Mouse (Mus musculus) hindbrain, embryonic 16.5 days (tissue): ENCODE measurements around the gene Morc4. TPM values are rescaled to one million over a fixed set of nuclear protein-coding genes. Genes with fewer than 3 reads are reported as not detected.

Experiments used
- ATAC-seq: fragments of 200-750 bp; cut with Nextera tagmentation; 2 replicates; pipeline ENCODE4 v1.8.0; 2017; ENCODE audit warnings: moderate TSS enrichment, moderate library complexity
- H3K27ac ChIP-seq: fragments of 300-500 bp; sonication (generic); 2 replicates; pipeline ENCODE4 v1.5.1; 2014; ENCODE audit warnings: low read depth, mild to moderate bottlenecking, control low read depth, low read length, moderate library complexity
- H3K27me3 ChIP-seq: fragments of 300-500 bp; sonication (generic); replicated peaks from 2 replicates; pipeline ENCODE4 v1.6.1; 2014; ENCODE audit warnings: low read length; ENCODE audit not compliant: control insufficient read depth, insufficient read depth
- H3K36me3 ChIP-seq: fragments of 300-500 bp; sonication (generic); 2 replicates; pipeline ENCODE4 v1.6.1; 2014; ENCODE audit warnings: mild to moderate bottlenecking, low read length, moderate library complexity, mixed read lengths; ENCODE audit not compliant: control insufficient read depth, insufficient read depth
- H3K4me1 ChIP-seq: fragments of 300-500 bp; sonication (generic); 2 replicates; pipeline ENCODE4 v1.6.1; 2014; ENCODE audit warnings: low read depth, low read length; ENCODE audit not compliant: control insufficient read depth, insufficient read depth
- H3K4me2 ChIP-seq: fragments of 300-500 bp; sonication (generic); 2 replicates; pipeline ENCODE4 v1.6.1; 2014; ENCODE audit warnings: mild to moderate bottlenecking, low read length, control low read depth, moderate library complexity
- H3K4me3 ChIP-seq: fragments of 300-500 bp; sonication (generic); 2 replicates; pipeline ENCODE4 v1.5.1; 2014; ENCODE audit warnings: mild to moderate bottlenecking, low read length, control low read depth, moderate library complexity
- H3K9ac ChIP-seq: fragments of 300-500 bp; sonication (generic); 2 replicates; pipeline ENCODE4 v1.6.1; 2014; ENCODE audit warnings: low read depth, mild to moderate bottlenecking, control low read depth, low read length, moderate library complexity
- H3K9me3 ChIP-seq: fragments of 300-500 bp; sonication (generic); 2 replicates; pipeline ENCODE4 v1.6.1; 2014; ENCODE audit warnings: mild to moderate bottlenecking, low read length, moderate library complexity; ENCODE audit not compliant: control insufficient read depth
- WGBS: fragments of 180-500 bp; shearing (Covaris S2); extraction: QIAGEN DNeasy Blood & Tissue Kit; methylation state at CpG from one replicate; pipeline ENCODE4 v1.1.7; 2014; 5-methylcytosine and 5-hydroxymethylcytosine counted together
- polyA plus RNA-seq: library from polyadenylated mRNA; unstranded; fragments of >200 nt; fragmentation: Nextera tagmentation; extraction: Ambion mirVana; gene quantifications from 2 replicates; pipeline ENCODE4 v1.2.1, GENCODE M21; 2015

The Morc4 gene
- polyA plus RNA-seq, 1 experiment from 2014 or later, result 2.6 TPM

GRCm38 (mm10) chrX:139841091-139841490 lies 30.4 kb downstream of the Morc4 start:
- Histone ChIP-seq H3K27me3 (no peaks in the 10 kb centered on the region), H3K36me3 (no peaks in the 10 kb centered on the region), H3K9me3 (no peaks in the 10 kb centered on the region), H3K27ac (no peak overlapping the region), H3K9ac (no peak overlapping the region), H3K4me3 (no peak overlapping the region), H3K4me1 (no peaks in the 10 kb centered on the region), H3K4me2 (no peak overlapping the region)
- ATAC-seq, result no peak
- WGBS, result 82% methylated on average over 6 of the region's 6 CpGs

GRCm38 (mm10) chrX:139839057-139839456 lies 32.4 kb downstream of the Morc4 start:
- Histone ChIP-seq H3K27me3 (no peaks in the 10 kb centered on the region), H3K36me3 (no peaks in the 10 kb centered on the region), H3K4me3 (no peak overlapping the region), H3K9me3 (no peaks in the 10 kb centered on the region), H3K4me1 (no peaks in the 10 kb centered on the region), H3K27ac (no peak overlapping the region), H3K4me2 (no peak overlapping the region), H3K9ac (no peak overlapping the region)
- WGBS, result 55% methylated on average over 3 of the region's 3 CpGs
- ATAC-seq, result no peak

DNA sequence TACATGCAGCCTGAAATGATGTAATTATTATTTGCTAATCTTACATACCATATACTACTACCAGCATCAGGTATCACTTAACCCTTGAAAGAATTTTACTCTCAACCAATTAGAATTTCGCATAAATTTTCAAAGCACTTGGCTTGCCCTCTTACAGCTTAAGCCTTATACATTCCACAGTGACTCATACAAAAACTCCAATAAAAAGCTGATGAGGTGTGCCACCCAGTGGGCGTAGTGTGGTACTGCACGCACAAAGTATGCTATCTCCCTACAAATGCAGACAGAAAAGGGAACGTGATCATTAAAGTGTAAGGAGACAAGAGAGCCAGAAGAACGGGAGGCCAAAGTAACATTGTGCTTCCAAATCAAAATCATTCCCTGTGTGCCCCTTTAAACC lies 39.0 kb downstream of the Morc4 start:
- no peaks in the 10 kb centered on the region for H3K27me3 ChIP-seq
- H3K27ac ChIP-seq, result no peak overlapping the region
- no peak overlapping the region for H3K9ac ChIP-seq
- no peak overlapping the region for H3K4me3 ChIP-seq
- 15% methylated on average over 5 of the region's 5 CpGs for WGBS
- no peaks in the 10 kb centered on the region for H3K9me3 ChIP-seq
- no peaks in the 10 kb centered on the region for H3K4me1 ChIP-seq
- 0 out of 2 replicates have a peak, but pooled peaks have one; percentile 63 for ATAC-seq
- no peak overlapping the region for H3K4me2 ChIP-seq
- no peaks in the 10 kb centered on the region for H3K36me3 ChIP-seq

DNA sequence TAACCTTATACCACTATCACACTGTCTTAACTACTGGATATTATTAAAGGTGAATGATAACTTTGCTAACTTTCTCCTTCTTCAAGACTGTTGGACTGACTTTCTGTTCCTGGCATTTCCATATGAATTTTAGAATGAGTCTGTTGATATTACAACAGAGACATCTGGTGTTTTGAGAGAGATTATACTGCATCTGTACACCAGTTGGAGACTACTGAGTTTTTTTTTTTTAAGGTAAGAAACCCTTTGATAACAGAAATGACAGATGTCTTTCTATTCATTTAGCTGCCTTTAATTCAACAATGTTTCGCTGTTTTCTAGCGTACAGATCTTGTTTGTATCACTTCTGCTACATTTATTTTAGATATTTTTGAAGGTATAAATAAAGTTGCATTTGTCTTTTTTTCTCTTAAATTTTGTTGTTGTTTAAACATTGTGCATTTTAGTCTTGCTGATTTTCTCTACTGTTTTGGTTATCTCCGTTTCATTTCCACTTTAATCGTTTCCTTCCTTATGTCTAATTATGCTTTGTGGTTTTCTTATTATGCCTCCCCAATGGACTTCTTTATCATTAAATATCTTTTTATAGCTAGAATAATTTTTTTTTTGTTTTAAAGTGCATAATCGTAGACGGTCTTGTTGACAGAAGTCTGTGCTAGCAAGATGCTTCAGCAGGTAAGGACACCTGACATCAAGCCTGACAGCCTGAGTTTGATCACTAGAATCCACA lies 42.9 kb downstream of the Morc4 start:
- 87% methylated on average over 6 of the region's 6 CpGs for WGBS
- no peak overlapping the region for H3K4me2 ChIP-seq
- no peaks in the 10 kb centered on the region for H3K9me3 ChIP-seq
- no peak overlapping the region for H3K9ac ChIP-seq
- H3K36me3 ChIP-seq, result no peaks in the 10 kb centered on the region
- H3K27ac ChIP-seq, result no peak overlapping the region
- no peaks in the 10 kb centered on the region for H3K27me3 ChIP-seq
- ATAC-seq, result no peak
- no peaks in the 10 kb centered on the region for H3K4me1 ChIP-seq
- H3K4me3 ChIP-seq, result no peak overlapping the region

GRCm38 (mm10) chrX:139826926-139827325 lies 44.6 kb downstream of the Morc4 start:
- Histone ChIP-seq H3K4me2 (no peak overlapping the region), H3K4me1 (no peaks in the 10 kb centered on the region), H3K27me3 (no peaks in the 10 kb centered on the region), H3K9ac (no peak overlapping the region), H3K9me3 (no peaks in the 10 kb centered on the region), H3K27ac (no peak overlapping the region), H3K36me3 (no peaks in the 10 kb centered on the region), H3K4me3 (no peak overlapping the region)
- WGBS, result 91% methylated on average over 4 of the region's 4 CpGs
- ATAC-seq, result no peak

- no peak for ATAC-seq
- H3K4me3 ChIP-seq, result no peak overlapping the region
- no peak overlapping the region for H3K4me2 ChIP-seq
- H3K36me3 ChIP-seq, result no peaks in the 10 kb centered on the region
- no peaks in the 10 kb centered on the region for H3K4me1 ChIP-seq
- WGBS, result 88% methylated on average over 1 of the region's 1 CpGs
- no peak overlapping the region for H3K27ac ChIP-seq
- no peaks in the 10 kb centered on the region for H3K9me3 ChIP-seq
- no peaks in the 10 kb centered on the region for H3K27me3 ChIP-seq
- H3K9ac ChIP-seq, result no peak overlapping the region
These were observed 46.1 kb downstream of the Morc4 start for GRCm38 (mm10) chrX:139825402-139825801.

DNA sequence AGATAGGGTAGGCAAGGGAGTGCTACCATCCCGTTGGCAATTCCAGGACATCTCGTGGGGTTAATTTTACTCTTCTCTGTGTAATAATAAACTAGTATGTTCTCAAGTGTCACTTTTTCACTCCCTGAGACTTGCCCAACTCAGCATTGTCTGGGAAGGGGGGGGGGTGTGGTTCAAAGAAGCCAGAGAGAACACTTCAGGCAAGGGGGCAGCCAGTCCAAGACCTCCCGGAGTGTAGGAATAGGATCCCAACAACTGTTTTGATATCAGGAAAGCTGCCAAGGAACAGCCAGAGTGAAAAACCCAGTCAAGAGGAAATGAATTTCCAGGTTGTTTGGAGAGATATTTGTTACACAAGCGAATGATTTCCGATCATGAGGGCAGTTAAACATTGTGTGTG lies 56.3 kb downstream of the Morc4 start:
- H3K9me3 ChIP-seq, result no peaks in the 10 kb centered on the region
- ATAC-seq, result no peak
- H3K4me3 ChIP-seq, result no peak overlapping the region
- no peak overlapping the region for H3K4me2 ChIP-seq
- H3K36me3 ChIP-seq, result no peaks in the 10 kb centered on the region
- no peaks in the 10 kb centered on the region for H3K4me1 ChIP-seq
- H3K27me3 ChIP-seq, result 0 out of 2 replicates have a peak, but pooled peaks cover 3% of the 10 kb centered on the region
- no peak overlapping the region for H3K9ac ChIP-seq
- no peak overlapping the region for H3K27ac ChIP-seq
- 83% methylated on average over 5 of the region's 5 CpGs for WGBS

GRCm38 (mm10) chrX:139814018-139814635 lies 57.4 kb downstream of the Morc4 start:
- Histone ChIP-seq H3K4me1 (no peaks in the 10 kb centered on the region), H3K9me3 (no peaks in the 10 kb centered on the region), H3K36me3 (no peaks in the 10 kb centered on the region), H3K4me2 (no peak overlapping the region), H3K9ac (no peak overlapping the region), H3K27me3 (peaks cover 6% of the 10 kb centered on the region; the same call in 1 of the 2 replicates), H3K27ac (no peak overlapping the region), H3K4me3 (no peak overlapping the region)
- 96% methylated on average over 8 of the region's 8 CpGs for WGBS
- ATAC-seq, result no peak

GRCm38 (mm10) chrX:139813299-139814002 lies 58.0 kb downstream of the Morc4 start:
- no peak overlapping the region for H3K4me3 ChIP-seq
- no peaks in the 10 kb centered on the region for H3K9me3 ChIP-seq
- no peak overlapping the region for H3K27ac ChIP-seq
- peaks cover 6% of the 10 kb centered on the region; the same call in 1 of the 2 replicates for H3K27me3 ChIP-seq
- H3K36me3 ChIP-seq, result no peaks in the 10 kb centered on the region
- no peak overlapping the region for H3K9ac ChIP-seq
- 74% methylated on average over 9 of the region's 9 CpGs for WGBS
- H3K4me2 ChIP-seq, result no peak overlapping the region
- ATAC-seq, result no peak
- no peaks in the 10 kb centered on the region for H3K4me1 ChIP-seq
